Mouse (Mus musculus) right cerebral cortex, adult 2 months (tissue): ENCODE results near the gene Trhr2.

Experiments
- DNase-seq, 2 experiments: peaks; one replicate each; pipeline ENCODE4 v3.0.0; 2021 to 2022; ENCODE audit warnings: low spot score in 2 of 2

Gene Trhr2

DNA sequence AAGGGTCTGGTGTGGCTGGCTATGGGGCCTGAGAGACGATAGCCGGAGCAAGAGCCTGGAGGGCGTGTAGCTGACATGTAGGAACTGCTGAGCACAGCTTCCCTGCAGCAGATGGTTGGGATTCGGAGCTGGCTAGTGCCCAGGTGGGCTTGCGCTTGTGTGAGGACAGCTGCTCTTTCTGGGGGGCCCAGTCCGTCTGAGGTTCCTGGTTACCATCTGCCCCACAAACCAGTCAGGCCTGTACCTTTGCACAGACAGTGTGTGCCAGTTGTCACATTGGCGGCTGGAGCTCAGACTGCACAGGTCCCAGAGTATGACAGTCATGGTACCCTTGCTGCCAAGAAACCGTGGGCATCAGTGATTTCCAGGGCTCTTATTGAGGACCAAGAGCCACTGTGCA, 52.7 kb downstream of the Trhr2 start:
- DNase-seq: no peak
